31 mouse cellular contexts compared by ENCODE assay signal in genomic region chr5:97996500-97997176, GRCm38 (mm10). TPM values are rescaled to one million over a fixed set of nuclear protein-coding genes. Genes with fewer than 3 reads are reported as not detected.
DNase-seq lines count a peak whose midpoint lies in the region; ATAC-seq and TF ChIP-seq lines count a peak whose summit lies in the region.
"Had no signal": no experiment of that assay in that cellular context is flagged by ENCODE, and none has a peak within 500 bp of the region (broad histone marks: within the 10 kb centered on the region; RNA-seq: fewer than 3 reads in every experiment).

No protein-coding gene starts in this region.

- H3K79me2 ChIP-seq in heart, adult 2 months (replicated peaks; ENCODE audit: control insufficient read depth, insufficient read depth, low read length): no peaks in the 10 kb centered on the region; the same call in 1 of the 2 replicates

- no peak overlapping the region for H3K4me3 ChIP-seq in heart, adult 2 months
- H3K4me3 ChIP-seq in kidney, embryonic 14.5 days (ENCODE audit: low read length): no peak overlapping the region
- H3K4me3 ChIP-seq in liver, postnatal 0 days (ENCODE audit: low read depth, low read length): no peak overlapping the region
- no peak overlapping the region for H3K4me3 ChIP-seq in liver, embryonic 12.5 days
- no peak overlapping the region for H3K4me3 ChIP-seq in intestine, embryonic 15.5 days (replicated peaks)
- H3K4me3 ChIP-seq: embryonic facial prominence, embryonic 13.5 days; forebrain, embryonic 10.5 days; forebrain, embryonic 15.5 days; gastrocnemius, adult 2 months; heart, embryonic 13.5 days; layer of hippocampus, adult 2 months; limb, embryonic 15.5 days; myocyte; neural tube, embryonic 12.5 days had no signal

- no peak overlapping the region for H3K9ac ChIP-seq in heart, adult 2 months (ENCODE audit: low read depth, low read length)
- no peak overlapping the region for H3K9ac ChIP-seq in kidney, embryonic 14.5 days (ENCODE audit: low read depth, low read length)
- H3K9ac ChIP-seq in liver, postnatal 0 days (replicated peaks): no peak overlapping the region
- no peak overlapping the region for H3K9ac ChIP-seq in liver, embryonic 12.5 days
- no peak overlapping the region for H3K9ac ChIP-seq in intestine, embryonic 15.5 days
- H3K9ac ChIP-seq: embryonic facial prominence, embryonic 13.5 days; forebrain, embryonic 15.5 days; heart, embryonic 13.5 days; limb, embryonic 15.5 days; lung, embryonic 14.5 days; neural tube, embryonic 12.5 days had no signal

- TF ChIP-seq POLR2A in heart, adult 2 months (IDR thresholded peaks at IDR 0.05; ENCODE audit: insufficient read depth, low read depth, low read length): no peak

- DNase-seq in heart, adult 2 months: no peak
- DNase-seq in heart, adult 18-20 months: no peak
- DNase-seq in kidney, postnatal 14 days: peak; percentile 6
- peak; percentile 26 for DNase-seq in liver, postnatal 0 days
- DNase-seq in cerebellum, adult 9-11 months: no peak
- DNase-seq: adrenal gland, adult 8-10 months; cerebellum, adult 8-10 months; cerebellum, postnatal 36 days; embryo, embryonic 11 days; gastrocnemius, adult 2 months; gastrocnemius, postnatal 36 days; lung, embryonic 14.5 days; right cerebral cortex, adult 18-20 months; spleen, adult 18-20 months; thymus, adult 2 months; thymus, postnatal 36 days had no signal

- no peak for TF ChIP-seq CTCF in heart, adult 2 months (IDR thresholded peaks at IDR 0.05)
- no peak for TF ChIP-seq CTCF in liver, postnatal 0 days (IDR thresholded peaks at IDR 0.05; ENCODE audit: low read depth)

- H3K4me1 ChIP-seq in heart, adult 2 months (ENCODE audit: control insufficient read depth, insufficient read depth, low read length): no peaks in the 10 kb centered on the region
- no peaks in the 10 kb centered on the region for H3K4me1 ChIP-seq in kidney, embryonic 14.5 days (ENCODE audit: control insufficient read depth, insufficient read depth, low read length)
- H3K4me1 ChIP-seq in liver, postnatal 0 days (ENCODE audit: insufficient read depth): no peaks in the 10 kb centered on the region
- no peaks in the 10 kb centered on the region for H3K4me1 ChIP-seq in liver, embryonic 12.5 days
- no peaks in the 10 kb centered on the region for H3K4me1 ChIP-seq in intestine, embryonic 15.5 days (replicated peaks)
- H3K4me1 ChIP-seq: embryonic facial prominence, embryonic 13.5 days; forebrain, embryonic 10.5 days; forebrain, embryonic 15.5 days; limb, embryonic 15.5 days; neural tube, embryonic 12.5 days had no signal

- no peak for ATAC-seq in kidney, embryonic 14.5 days (ENCODE audit: low FRiP score, low TSS enrichment)
- peak; percentile 99 for ATAC-seq in liver, postnatal 0 days
- no peak for ATAC-seq in liver, embryonic 12.5 days
- ATAC-seq in intestine, embryonic 15.5 days: peak; percentile 89
- ATAC-seq: forebrain, embryonic 15.5 days; hindbrain, embryonic 16.5 days had no signal

- H3K27ac ChIP-seq in heart, adult 2 months: peak overlapping the region; percentile 67
- no peak overlapping the region for H3K27ac ChIP-seq in kidney, embryonic 14.5 days (ENCODE audit: low read depth, low read length)
- 0 out of 2 replicates have a peak overlapping the region, but pooled peaks have one; percentile 5 for H3K27ac ChIP-seq in liver, postnatal 0 days (ENCODE audit: low read depth)
- H3K27ac ChIP-seq in liver, embryonic 12.5 days: no peak overlapping the region
- H3K27ac ChIP-seq in intestine, embryonic 15.5 days: no peak overlapping the region
- H3K27ac ChIP-seq: embryonic facial prominence, embryonic 13.5 days; forebrain, embryonic 10.5 days; forebrain, embryonic 15.5 days; gastrocnemius, adult 2 months; kidney, postnatal 0 days; layer of hippocampus, adult 2 months; limb, embryonic 15.5 days; neural tube, embryonic 12.5 days had no signal

- TF ChIP-seq EP300 in heart, adult 2 months (IDR thresholded peaks at IDR 0.05; ENCODE audit: insufficient read depth, low read depth, low read length): no peak
- no peak for TF ChIP-seq EP300 in liver, postnatal 0 days (IDR thresholded peaks at IDR 0.05; ENCODE audit: low read depth)

- no peak overlapping the region for H3K4me2 ChIP-seq in kidney, embryonic 14.5 days (replicated peaks; ENCODE audit: low read depth, low read length)
- no peak overlapping the region for H3K4me2 ChIP-seq in liver, postnatal 0 days (ENCODE audit: low read depth, low read length)
- H3K4me2 ChIP-seq in liver, embryonic 12.5 days: no peak overlapping the region
- H3K4me2 ChIP-seq in intestine, embryonic 15.5 days (replicated peaks): no peak overlapping the region
- H3K4me2 ChIP-seq: embryonic facial prominence, embryonic 13.5 days; forebrain, embryonic 15.5 days; heart, embryonic 13.5 days; limb, embryonic 15.5 days; lung, embryonic 14.5 days; midbrain, embryonic 11.5 days; neural tube, embryonic 12.5 days had no signal

- WGBS in heart, adult 2 months: 74% methylated on average over 6 of the region's 6 CpGs
- WGBS in kidney, embryonic 14.5 days: 69% methylated on average over 6 of the region's 6 CpGs
- 60% methylated on average over 6 of the region's 6 CpGs for WGBS in liver, postnatal 0 days (ENCODE audit: insufficient replicate concordance)
- WGBS in liver, embryonic 12.5 days (ENCODE audit: insufficient replicate concordance): 60% methylated on average over 6 of the region's 6 CpGs
- 61% methylated on average over 6 of the region's 6 CpGs for WGBS in intestine, embryonic 15.5 days

- no peaks in the 10 kb centered on the region for H3K27me3 ChIP-seq in heart, adult 2 months (ENCODE audit: control insufficient read depth, insufficient read depth, low read length)
- H3K27me3 ChIP-seq in kidney, embryonic 14.5 days (ENCODE audit: control insufficient read depth, insufficient read depth, low read length): no peaks in the 10 kb centered on the region
- no peaks in the 10 kb centered on the region for H3K27me3 ChIP-seq in liver, postnatal 0 days (ENCODE audit: insufficient read depth, low read length)
- H3K27me3 ChIP-seq in liver, embryonic 12.5 days (replicated peaks): no peaks in the 10 kb centered on the region
- no peaks in the 10 kb centered on the region for H3K27me3 ChIP-seq in intestine, embryonic 15.5 days (replicated peaks)
- H3K27me3 ChIP-seq: embryonic facial prominence, embryonic 13.5 days; forebrain, embryonic 15.5 days; heart, embryonic 13.5 days; limb, embryonic 15.5 days; neural tube, embryonic 12.5 days had no signal

- peaks cover 13% of the 10 kb centered on the region for H3K36me3 ChIP-seq in heart, adult 2 months (ENCODE audit: control insufficient read depth, insufficient read depth, low read length)
- H3K36me3 ChIP-seq in kidney, embryonic 14.5 days (ENCODE audit: control insufficient read depth, insufficient read depth, low read length): peaks cover 4% of the 10 kb centered on the region; the same call in 1 of the 2 replicates
- H3K36me3 ChIP-seq in liver, postnatal 0 days (replicated peaks; ENCODE audit: insufficient read depth, low read length): 0 out of 2 replicates have a peak, but pooled peaks cover 2% of the 10 kb centered on the region
- no peaks in the 10 kb centered on the region for H3K36me3 ChIP-seq in liver, embryonic 12.5 days
- no peaks in the 10 kb centered on the region for H3K36me3 ChIP-seq in intestine, embryonic 15.5 days
- H3K36me3 ChIP-seq: forebrain, embryonic 15.5 days; G1E; neural tube, embryonic 12.5 days had no signal

- intact Hi-C loops in heart, adult 2 months (cut with DNase I): no loop called here

- H3K9me3 ChIP-seq in kidney, embryonic 14.5 days (ENCODE audit: control insufficient read depth, low read length): no peaks in the 10 kb centered on the region
- no peaks in the 10 kb centered on the region for H3K9me3 ChIP-seq in liver, postnatal 0 days (ENCODE audit: low read length)
- no peaks in the 10 kb centered on the region for H3K9me3 ChIP-seq in liver, embryonic 12.5 days (replicated peaks)
- no peaks in the 10 kb centered on the region for H3K9me3 ChIP-seq in intestine, embryonic 15.5 days
- H3K9me3 ChIP-seq: embryonic facial prominence, embryonic 13.5 days; forebrain, embryonic 10.5 days; forebrain, embryonic 15.5 days; heart, embryonic 13.5 days; limb, embryonic 15.5 days; neural tube, embryonic 12.5 days had no signal

RNA-seq across cellular contexts. Expression of gene Antxr2, which starts 34.2 kb away (rescaled TPM):
- 10 to 100 TPM; 70.7 to 78.9 TPM for total RNA-seq in heart, adult 2 months (2021)
- 28.1 and 53.7 TPM in 2 replicates for polyA plus RNA-seq in heart, adult 2 months (2012; rRNA removed)
- 10 to 100 TPM; 71.9 to 74.8 TPM for total RNA-seq in heart, adult 18-20 months (2021)
- 8.2 and 18.5 TPM in 2 replicates for polyA plus RNA-seq in kidney, embryonic 14.5 days (2014; fragmentation: Nextera tagmentation; extraction: Ambion mirVana)
- 4.6 and 5.8 TPM in 2 replicates for polyA plus RNA-seq in liver, postnatal 0 days (2015; fragmentation: Nextera tagmentation; extraction: Ambion mirVana)
- 5.4 and 5.7 TPM in 2 replicates for polyA plus RNA-seq in liver, embryonic 12.5 days (2016; fragmentation: Nextera tagmentation; extraction: Ambion mirVana)
- 19.1 and 21.7 TPM in 2 replicates for polyA plus RNA-seq in intestine, embryonic 15.5 days (2015; fragmentation: Nextera tagmentation; extraction: Ambion mirVana)
- polyA plus RNA-seq: G1E had no signal

Comparison
In these comparisons a context has a peak if more than half of its experiments do, and no peak if none do; other contexts are left out.
1. H3K27ac ChIP-seq: peak in heart, adult 2 months (single experiment) and liver, postnatal 0 days (single experiment); none in kidney, embryonic 14.5 days (single experiment), liver, embryonic 12.5 days (single experiment) and intestine, embryonic 15.5 days (single experiment).
2. ATAC-seq: peak in liver, postnatal 0 days (single experiment) and intestine, embryonic 15.5 days (single experiment); none in kidney, embryonic 14.5 days (single experiment) and liver, embryonic 12.5 days (single experiment).
3. DNase-seq: peak in kidney, postnatal 14 days (single experiment) and liver, postnatal 0 days (single experiment); none in heart, adult 2 months (0 of 2), heart, adult 18-20 months (0 of 2) and cerebellum, adult 9-11 months (single experiment).